Mouse (Mus musculus): ENCODE measurements around the gene Uncx. TPM values are rescaled to one million over a fixed set of nuclear protein-coding genes. Genes with fewer than 3 reads are reported as not detected.

Uncx gene
- total RNA-seq, 2 experiments from 2014 or later, result not detected

- ATAC-seq (replicated peaks; ENCODE audit: low FRiP score, poor library complexity, severe bottlenecking), result no peak
Measured at GRCm38 (mm10) chr5:139541151-139542042, 1.9 kb upstream of the Uncx start.

GRCm38 (mm10) chr5:139542043-139542365 lies 1.3 kb upstream of the Uncx start:
- no peak for ATAC-seq (replicated peaks; ENCODE audit: low FRiP score, poor library complexity, severe bottlenecking)

DNA sequence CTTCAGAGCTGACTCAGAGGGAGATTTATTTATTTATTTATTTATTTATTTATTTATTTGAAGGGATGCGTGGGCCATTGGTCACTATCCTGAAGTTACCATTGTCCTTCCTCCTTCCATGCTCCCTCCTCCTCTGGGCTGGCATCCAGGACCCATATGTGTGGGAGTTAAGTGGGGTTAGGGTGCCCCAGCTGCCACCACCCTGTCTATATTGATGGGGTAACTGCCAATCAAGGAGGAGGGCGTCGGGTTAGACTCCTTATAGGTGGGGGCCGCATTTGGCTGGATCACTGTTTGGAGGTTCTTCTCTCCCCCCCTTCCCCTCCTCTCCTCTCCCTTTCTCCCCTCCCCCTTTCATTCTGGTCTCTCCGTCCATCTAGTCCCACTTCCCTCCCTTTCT lies 738 bp upstream of the Uncx start:
- no peak for ATAC-seq (replicated peaks; ENCODE audit: low FRiP score, poor library complexity, severe bottlenecking)

DNA sequence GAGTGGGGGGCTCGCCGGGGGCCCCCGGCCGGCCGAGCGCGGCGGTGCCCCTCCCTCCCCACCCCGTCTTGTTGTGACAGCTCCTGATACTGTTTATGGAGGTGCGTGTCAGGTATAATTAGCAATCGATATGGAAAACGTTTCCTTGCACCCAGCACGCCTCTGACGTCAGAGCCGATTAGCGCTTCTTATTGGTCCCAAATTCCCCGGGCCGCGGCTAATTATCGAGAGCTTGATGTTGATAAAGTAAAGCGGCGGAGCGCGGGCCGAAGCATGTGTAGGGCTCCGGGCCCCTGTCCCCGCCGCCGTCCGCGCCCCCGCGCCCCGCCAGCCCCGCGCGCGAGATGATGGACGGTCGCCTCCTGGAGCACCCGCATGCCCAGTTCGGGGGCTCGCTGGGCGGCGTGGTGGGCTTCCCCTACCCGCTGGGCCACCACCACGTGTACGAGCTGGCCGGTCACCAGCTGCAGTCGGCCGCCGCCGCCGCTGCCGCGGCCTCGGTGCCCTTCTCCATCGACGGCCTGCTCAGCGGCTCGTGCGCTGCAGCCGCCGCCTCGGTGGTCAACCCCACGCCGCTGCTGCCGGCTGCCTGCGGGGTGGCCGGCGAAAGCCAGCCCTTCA lies 466 bp downstream of the Uncx start:
- ATAC-seq (replicated peaks; ENCODE audit: low FRiP score, poor library complexity, severe bottlenecking), result no peak

DNA sequence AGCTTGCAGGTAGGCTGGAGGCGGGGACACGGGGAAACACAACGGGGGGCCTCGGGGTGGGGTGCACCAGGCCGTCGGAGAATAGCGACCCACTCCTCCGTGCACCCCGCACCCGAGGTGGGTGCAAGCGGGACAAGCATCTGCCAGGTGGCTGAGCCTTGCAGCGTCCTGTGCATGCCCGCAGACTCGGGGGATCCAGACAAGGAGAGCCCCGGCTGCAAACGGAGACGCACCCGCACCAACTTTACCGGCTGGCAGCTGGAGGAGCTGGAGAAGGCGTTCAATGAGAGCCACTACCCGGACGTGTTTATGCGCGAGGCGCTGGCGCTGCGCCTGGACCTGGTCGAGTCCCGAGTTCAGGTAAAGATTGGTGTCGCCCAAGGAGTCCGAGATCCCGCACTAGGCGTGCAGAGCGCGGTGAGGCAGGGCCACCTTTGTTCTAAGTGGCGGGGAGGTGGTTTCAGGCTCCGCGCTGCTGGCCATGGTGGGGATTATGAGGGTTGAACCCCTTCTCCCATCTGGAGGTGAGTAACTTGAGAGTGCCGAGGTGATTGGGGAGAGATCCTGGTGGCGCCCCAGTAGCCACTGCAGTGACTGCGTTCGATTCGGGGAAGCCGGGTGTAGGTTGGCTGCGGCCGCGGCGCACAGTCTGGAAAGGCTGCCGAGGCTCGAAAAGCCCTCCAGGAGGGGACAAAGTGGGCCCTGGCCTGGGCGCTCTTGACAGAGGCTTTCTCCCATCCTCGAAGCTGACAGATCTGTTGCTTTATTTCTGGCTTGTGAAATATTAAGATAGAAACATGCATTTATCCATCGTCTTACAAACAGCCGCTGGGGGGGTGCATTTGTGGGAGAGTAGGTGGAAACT lies 1.2 kb downstream of the Uncx start:
- ATAC-seq (replicated peaks; ENCODE audit: low FRiP score, poor library complexity, severe bottlenecking), result no peak

GRCm38 (mm10) chr5:139545221-139545620 lies 1.9 kb downstream of the Uncx start:
- no peak for ATAC-seq (replicated peaks; ENCODE audit: low FRiP score, poor library complexity, severe bottlenecking)

- ATAC-seq (replicated peaks; ENCODE audit: low FRiP score, poor library complexity, severe bottlenecking), result no peak
Measured at GRCm38 (mm10) chr5:139545673-139546335, 2.5 kb downstream of the Uncx start.

DNA sequence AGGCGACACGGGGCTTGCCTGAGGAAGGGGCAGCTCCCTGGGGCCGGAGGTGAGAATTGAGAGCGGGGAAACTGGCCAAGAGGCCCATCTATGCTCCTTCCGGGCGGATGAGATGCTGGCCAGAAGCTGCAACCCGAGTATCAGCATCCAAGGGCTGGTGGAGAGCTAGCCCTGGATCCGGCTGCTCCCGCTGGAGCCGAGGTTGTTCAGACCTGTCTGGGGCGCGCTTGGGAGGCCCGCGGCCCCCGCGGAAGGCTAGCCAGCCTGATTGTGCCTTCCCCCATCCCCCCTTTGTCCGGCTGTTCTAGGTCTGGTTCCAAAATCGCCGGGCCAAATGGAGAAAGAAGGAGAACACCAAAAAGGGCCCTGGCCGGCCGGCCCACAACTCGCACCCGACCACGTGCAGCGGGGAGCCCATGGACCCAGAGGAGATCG lies 3.1 kb downstream of the Uncx start:
- 0 out of 2 replicates have a peak, but pooled peaks have one; percentile 33 for ATAC-seq (replicated peaks; ENCODE audit: low FRiP score, poor library complexity, severe bottlenecking)

GRCm38 (mm10) chr5:139546771-139547420 lies 3.6 kb downstream of the Uncx start:
- ATAC-seq (replicated peaks; ENCODE audit: low FRiP score, poor library complexity, severe bottlenecking), result no peak

GRCm38 (mm10) chr5:139547421-139547931 lies 4.2 kb downstream of the Uncx start:
- ATAC-seq (replicated peaks; ENCODE audit: low FRiP score, poor library complexity, severe bottlenecking), result no peak

DNA sequence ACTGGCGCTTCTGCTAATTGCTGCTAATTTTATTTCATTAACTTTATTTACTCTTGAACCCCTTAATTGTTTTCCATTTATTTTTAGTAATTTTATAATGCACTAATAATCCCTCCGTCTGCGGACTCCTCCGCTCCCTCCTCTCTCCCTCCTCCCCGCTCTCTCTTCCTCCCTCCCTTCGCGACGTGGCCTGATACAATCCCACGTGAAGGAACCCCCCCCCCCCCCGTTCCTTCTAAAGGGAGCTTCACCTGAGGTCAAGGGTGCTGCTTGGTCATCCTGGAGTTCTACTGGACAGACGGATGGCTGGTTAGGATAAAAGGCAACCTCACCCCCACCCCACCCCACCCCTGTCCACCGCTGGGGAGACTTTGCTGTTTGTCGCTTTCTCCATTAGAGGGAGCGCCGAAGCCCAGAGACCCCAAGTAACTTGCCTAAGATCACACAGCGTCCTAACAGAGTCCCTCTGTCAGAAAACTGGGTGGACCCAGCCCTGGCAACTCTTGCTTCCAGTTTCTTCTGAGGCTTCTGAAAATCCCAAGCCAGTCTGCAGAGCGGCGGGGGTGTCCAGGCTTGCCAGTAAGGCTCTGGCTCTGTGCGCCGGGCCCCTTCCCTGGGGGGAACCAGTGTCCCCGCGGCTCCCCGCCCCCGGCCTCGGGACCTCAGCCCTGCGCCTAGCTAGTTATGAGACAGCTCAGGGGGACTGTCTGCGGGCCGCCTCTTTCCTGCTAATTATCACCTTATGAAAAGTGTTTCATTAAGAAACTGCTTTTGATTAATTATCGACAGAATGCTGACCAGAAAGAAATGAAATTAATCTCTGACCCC lies 10.4 kb downstream of the Uncx start:
- no peak for ATAC-seq (replicated peaks; ENCODE audit: low FRiP score, poor library complexity, severe bottlenecking)

GRCm38 (mm10) chr5:139554478-139555335 lies 11.4 kb downstream of the Uncx start:
- ATAC-seq (replicated peaks; ENCODE audit: low FRiP score, poor library complexity, severe bottlenecking), result no peak

GRCm38 (mm10) chr5:139555476-139556115 lies 12.3 kb downstream of the Uncx start:
- no peak for ATAC-seq (replicated peaks; ENCODE audit: low FRiP score, poor library complexity, severe bottlenecking)

- ATAC-seq (replicated peaks; ENCODE audit: low FRiP score, poor library complexity, severe bottlenecking), result no peak
Measured at GRCm38 (mm10) chr5:139556116-139556678, 12.9 kb downstream of the Uncx start.

- no peak for ATAC-seq (replicated peaks; ENCODE audit: low FRiP score, poor library complexity, severe bottlenecking)
Measured at GRCm38 (mm10) chr5:139557079-139557478, 13.8 kb downstream of the Uncx start.

Data from erythroid progenitor cell, adult 5-6 weeks (primary cell).